Mouse (Mus musculus): ENCODE measurements around the gene Adamts20. TPM values are rescaled to one million over a fixed set of nuclear protein-coding genes. Genes with fewer than 3 reads are reported as not detected.

The Adamts20 gene
- polyA plus RNA-seq, 1 experiment, result not detected

DNA sequence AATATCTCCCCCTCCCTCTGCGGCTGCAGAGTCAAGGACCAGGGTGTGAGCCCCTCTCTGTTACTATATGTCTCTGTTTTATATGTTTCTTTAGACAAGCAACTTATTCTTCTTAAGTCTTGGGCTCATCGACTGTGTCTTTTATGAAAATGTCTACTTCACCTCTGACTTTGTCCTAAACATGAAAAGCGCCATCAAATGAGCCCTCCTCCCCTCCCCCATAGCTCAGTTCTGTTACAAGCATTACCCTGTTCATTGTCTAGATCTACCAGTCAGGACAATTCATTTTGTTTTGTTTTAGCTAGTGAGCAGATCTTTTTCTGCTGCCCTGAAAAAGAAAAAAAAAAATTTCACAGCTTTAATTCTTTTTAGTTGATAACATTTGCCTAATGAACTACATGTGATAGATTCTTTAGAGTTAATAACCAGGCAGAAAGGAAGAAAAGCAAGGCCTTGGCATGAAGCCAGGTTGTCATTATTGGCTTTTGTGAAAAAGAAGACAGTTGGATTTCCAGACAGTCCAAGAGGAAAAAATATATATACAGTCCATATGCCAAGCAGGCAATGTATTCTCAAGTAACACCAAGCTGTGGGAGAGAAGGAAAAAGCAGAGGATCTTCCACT lies 14.4 kb upstream of the Adamts20 start:
- Histone ChIP-seq H3K79me2 (ENCODE audit: control insufficient read depth, insufficient read depth) (no peaks in the 10 kb centered on the region), H3K36me3 (ENCODE audit: control insufficient read depth, insufficient read depth) (no peaks in the 10 kb centered on the region), H3K27me3 (ENCODE audit: control insufficient read depth, insufficient read depth, insufficient read length) (no peaks in the 10 kb centered on the region), H3K4me3 (no peak overlapping the region), H3ac (ENCODE audit: control insufficient read depth, insufficient read length) (no peak overlapping the region), H3K4me2 (ENCODE audit: low read depth) (no peak overlapping the region)
- TF ChIP-seq POLR2AphosphoS2 (IDR thresholded peaks at IDR 0.05; ENCODE audit: insufficient read length, low read depth), result no peak
- TF ChIP-seq REST (IDR thresholded peaks at IDR 0.05; ENCODE audit: insufficient read depth, insufficient read length), result no peak
- TF ChIP-seq TCF3 (IDR thresholded peaks at IDR 0.05; ENCODE audit: insufficient read length, low read depth), result no peak
- TF ChIP-seq E2F4 (IDR thresholded peaks at IDR 0.05; ENCODE audit: insufficient read depth), result no peak
- TF ChIP-seq TCF12 (IDR thresholded peaks at IDR 0.05; ENCODE audit: insufficient read depth, poor library complexity, severe bottlenecking), result no peak
- no peak for TF ChIP-seq SRF (IDR thresholded peaks at IDR 0.05; ENCODE audit: control insufficient read depth, insufficient read length, low read depth)
- TF ChIP-seq MYOG (IDR thresholded peaks at IDR 0.05; ENCODE audit: control insufficient read depth in 1 of 3, insufficient read depth in 1 of 3, insufficient read length in 2 of 3, low read depth in 2 of 3), result no peak
- no peak for TF ChIP-seq MAX (IDR thresholded peaks at IDR 0.05; ENCODE audit: low read depth)
- no peak for TF ChIP-seq POLR2A (IDR thresholded peaks at IDR 0.05; ENCODE audit: insufficient read length, low read depth)
- TF ChIP-seq USF1 (IDR thresholded peaks at IDR 0.05; ENCODE audit: low read depth), result no peak
- TF ChIP-seq CEBPB (IDR thresholded peaks at IDR 0.05; ENCODE audit: insufficient read depth, poor library complexity, severe bottlenecking), result no peak
- TF ChIP-seq MYOD1 (IDR thresholded peaks at IDR 0.05; ENCODE audit: control insufficient read depth in 1 of 3, insufficient read length in 2 of 3, low read depth in 2 of 3), result no peak

GRCm38 (mm10) chr15:94478706-94479105 lies 13.5 kb upstream of the Adamts20 start:
- TF ChIP-seq MAX (IDR thresholded peaks at IDR 0.05; ENCODE audit: low read depth) (no peak), POLR2AphosphoS2 (IDR thresholded peaks at IDR 0.05; ENCODE audit: insufficient read length, low read depth) (no peak), TCF12 (IDR thresholded peaks at IDR 0.05; ENCODE audit: insufficient read depth, poor library complexity, severe bottlenecking) (no peak), POLR2A (IDR thresholded peaks at IDR 0.05; ENCODE audit: insufficient read length, low read depth) (no peak), REST (IDR thresholded peaks at IDR 0.05; ENCODE audit: insufficient read depth, insufficient read length) (no peak), TCF3 (IDR thresholded peaks at IDR 0.05; ENCODE audit: insufficient read length, low read depth) (no peak), CEBPB (IDR thresholded peaks at IDR 0.05; ENCODE audit: insufficient read depth, poor library complexity, severe bottlenecking) (no peak), MYOD1 (IDR thresholded peaks at IDR 0.05; ENCODE audit: control insufficient read depth in 1 of 3, insufficient read length in 2 of 3, low read depth in 2 of 3) (no peak)

GRCm38 (mm10) chr15:94477287-94477686 lies 12.1 kb upstream of the Adamts20 start:
- no peak overlapping the region for H3K4me2 ChIP-seq (ENCODE audit: low read depth)
- H3ac ChIP-seq (ENCODE audit: control insufficient read depth, insufficient read length), result no peak overlapping the region
- H3K27me3 ChIP-seq (ENCODE audit: control insufficient read depth, insufficient read depth, insufficient read length), result no peaks in the 10 kb centered on the region
- H3K79me2 ChIP-seq (ENCODE audit: control insufficient read depth, insufficient read depth), result no peaks in the 10 kb centered on the region
- no peak for TF ChIP-seq MYOD1 (IDR thresholded peaks at IDR 0.05; ENCODE audit: control insufficient read depth in 1 of 3, insufficient read length in 2 of 3, low read depth in 2 of 3)
- H3K4me3 ChIP-seq, result no peak overlapping the region
- H3K36me3 ChIP-seq (ENCODE audit: control insufficient read depth, insufficient read depth), result no peaks in the 10 kb centered on the region

More at GRCm38 (mm10) chr15:94478706-94479105, 13.5 kb upstream of the Adamts20 start:
- Histone ChIP-seq H3K36me3 (ENCODE audit: control insufficient read depth, insufficient read depth) (no peaks in the 10 kb centered on the region), H3K4me3 (no peak overlapping the region), H3K79me2 (ENCODE audit: control insufficient read depth, insufficient read depth) (no peaks in the 10 kb centered on the region), H3ac (ENCODE audit: control insufficient read depth, insufficient read length) (no peak overlapping the region), H3K27me3 (ENCODE audit: control insufficient read depth, insufficient read depth, insufficient read length) (no peaks in the 10 kb centered on the region), H3K4me2 (ENCODE audit: low read depth) (no peak overlapping the region)

GRCm38 (mm10) chr15:94475975-94476374 lies 10.8 kb upstream of the Adamts20 start:
- no peak overlapping the region for H3K4me2 ChIP-seq (ENCODE audit: low read depth)
- no peaks in the 10 kb centered on the region for H3K79me2 ChIP-seq (ENCODE audit: control insufficient read depth, insufficient read depth)
- no peak overlapping the region for H3K4me3 ChIP-seq
- no peaks in the 10 kb centered on the region for H3K27me3 ChIP-seq (ENCODE audit: control insufficient read depth, insufficient read depth, insufficient read length)
- TF ChIP-seq E2F4 (IDR thresholded peaks at IDR 0.05; ENCODE audit: insufficient read depth), result no peak
- no peak for TF ChIP-seq POLR2A (IDR thresholded peaks at IDR 0.05; ENCODE audit: insufficient read length, low read depth)
- TF ChIP-seq MYOG (IDR thresholded peaks at IDR 0.05; ENCODE audit: control insufficient read depth in 1 of 3, insufficient read depth in 1 of 3, insufficient read length in 2 of 3, low read depth in 2 of 3), result no peak
- no peak for TF ChIP-seq CEBPB (IDR thresholded peaks at IDR 0.05; ENCODE audit: insufficient read depth, poor library complexity, severe bottlenecking)
- TF ChIP-seq USF1 (IDR thresholded peaks at IDR 0.05; ENCODE audit: low read depth), result no peak
- no peak for TF ChIP-seq REST (IDR thresholded peaks at IDR 0.05; ENCODE audit: insufficient read depth, insufficient read length)
- no peak for TF ChIP-seq MAX (IDR thresholded peaks at IDR 0.05; ENCODE audit: low read depth)
- no peak for TF ChIP-seq POLR2AphosphoS2 (IDR thresholded peaks at IDR 0.05; ENCODE audit: insufficient read length, low read depth)
- TF ChIP-seq SRF (IDR thresholded peaks at IDR 0.05; ENCODE audit: control insufficient read depth, insufficient read length, low read depth), result no peak
- no peak for TF ChIP-seq TCF3 (IDR thresholded peaks at IDR 0.05; ENCODE audit: insufficient read length, low read depth)
- TF ChIP-seq TCF12 (IDR thresholded peaks at IDR 0.05; ENCODE audit: insufficient read depth, poor library complexity, severe bottlenecking), result no peak
- TF ChIP-seq MYOD1 (IDR thresholded peaks at IDR 0.05; ENCODE audit: control insufficient read depth in 1 of 3, insufficient read length in 2 of 3, low read depth in 2 of 3), result no peak
- H3ac ChIP-seq (ENCODE audit: control insufficient read depth, insufficient read length), result no peak overlapping the region
- no peaks in the 10 kb centered on the region for H3K36me3 ChIP-seq (ENCODE audit: control insufficient read depth, insufficient read depth)

GRCm38 (mm10) chr15:94470361-94470760 lies 5.1 kb upstream of the Adamts20 start:
- Histone ChIP-seq H3K4me2 (ENCODE audit: low read depth) (no peak overlapping the region), H3K36me3 (ENCODE audit: control insufficient read depth, insufficient read depth) (no peaks in the 10 kb centered on the region), H3K27me3 (ENCODE audit: control insufficient read depth, insufficient read depth, insufficient read length) (no peaks in the 10 kb centered on the region), H3ac (ENCODE audit: control insufficient read depth, insufficient read length) (no peak overlapping the region), H3K79me2 (ENCODE audit: control insufficient read depth, insufficient read depth) (no peaks in the 10 kb centered on the region), H3K4me3 (no peak overlapping the region)
- no peak for TF ChIP-seq E2F4 (IDR thresholded peaks at IDR 0.05; ENCODE audit: insufficient read depth)
- TF ChIP-seq POLR2AphosphoS2 (IDR thresholded peaks at IDR 0.05; ENCODE audit: insufficient read length, low read depth), result no peak
- TF ChIP-seq TCF3 (IDR thresholded peaks at IDR 0.05; ENCODE audit: insufficient read length, low read depth), result no peak
- no peak for TF ChIP-seq POLR2A (IDR thresholded peaks at IDR 0.05; ENCODE audit: insufficient read length, low read depth)
- no peak for TF ChIP-seq CEBPB (IDR thresholded peaks at IDR 0.05; ENCODE audit: insufficient read depth, poor library complexity, severe bottlenecking)
- no peak for TF ChIP-seq MAX (IDR thresholded peaks at IDR 0.05; ENCODE audit: low read depth)
- no peak for TF ChIP-seq TCF12 (IDR thresholded peaks at IDR 0.05; ENCODE audit: insufficient read depth, poor library complexity, severe bottlenecking)
- TF ChIP-seq USF1 (IDR thresholded peaks at IDR 0.05; ENCODE audit: low read depth), result no peak
- TF ChIP-seq MYOG (IDR thresholded peaks at IDR 0.05; ENCODE audit: control insufficient read depth in 1 of 3, insufficient read depth in 1 of 3, insufficient read length in 2 of 3, low read depth in 2 of 3), result no peak
